9 mouse cellular contexts compared by ENCODE assay signal in the genomic region with DNA sequence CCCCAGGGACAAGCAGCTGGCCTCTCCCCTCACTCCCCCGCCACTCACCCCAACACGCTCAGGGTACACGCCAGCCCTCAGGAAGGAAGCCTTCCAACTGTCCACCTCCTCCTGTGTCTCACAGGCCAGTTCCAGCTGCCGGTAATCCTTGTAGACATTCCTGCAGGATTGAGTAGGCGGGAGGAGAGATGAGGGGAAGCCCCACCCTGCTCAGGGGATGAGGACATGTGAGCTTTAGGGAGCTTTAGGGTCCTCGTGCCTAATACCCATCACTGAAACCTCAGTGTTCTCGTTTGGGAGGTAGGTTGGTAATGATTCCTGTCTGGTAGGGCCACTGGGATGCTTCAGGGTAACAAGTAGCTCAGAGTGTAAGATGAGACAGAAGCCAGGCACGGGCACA. TPM values are rescaled to one million over a fixed set of nuclear protein-coding genes. Genes with fewer than 3 reads are reported as not detected.
DNase-seq lines count a peak whose midpoint lies in the region; ATAC-seq lines count a peak whose summit lies in the region.
"Had no signal": no experiment of that assay in that cellular context is flagged by ENCODE, and none has a peak within 500 bp of the region (broad histone marks: within the 10 kb centered on the region; RNA-seq: fewer than 3 reads in every experiment).

No protein-coding gene starts in this region.

- H3K9me3 ChIP-seq in kidney, embryonic 16.5 days (ENCODE audit: low read length), result no peaks in the 10 kb centered on the region
- H3K9me3 ChIP-seq in heart, embryonic 10.5 days, result no peaks in the 10 kb centered on the region
- H3K9me3 ChIP-seq: G1E had no signal

- H3K4me1 ChIP-seq in kidney, embryonic 16.5 days (ENCODE audit: insufficient read depth, low read length), result peaks cover 71% of the 10 kb centered on the region
- H3K4me1 ChIP-seq in heart, embryonic 10.5 days, result peaks cover 80% of the 10 kb centered on the region

- DNase-seq in kidney, postnatal 10 days, result no peak
- peak; percentile 59 for DNase-seq in embryo, embryonic 10 days (ENCODE audit: low spot score)
- no peak for DNase-seq in heart, embryonic 10.5 days (ENCODE audit: low spot score)
- peak; percentile 39 for DNase-seq in lung, postnatal 25 days (ENCODE audit: low spot score)
- DNase-seq in left cerebral cortex, adult 11 months (ENCODE audit: low spot score), result no peak
- no peak for DNase-seq in ovary, adult 18-20 months (ENCODE audit: low spot score)
- DNase-seq in spleen, postnatal 4 days (ENCODE audit: low spot score in 2 of 2), result no peak

- H3K27ac ChIP-seq in kidney, embryonic 16.5 days (ENCODE audit: low read length), result peak overlapping the region; percentile 56
- H3K27ac ChIP-seq in heart, embryonic 10.5 days, result peak overlapping the region; percentile 91

- no peak overlapping the region for H3K4me3 ChIP-seq in kidney, embryonic 16.5 days (ENCODE audit: low read length)
- H3K4me3 ChIP-seq in heart, embryonic 10.5 days, result peak overlapping the region; percentile 33

- 12% methylated on average over 8 of the region's 8 CpGs for WGBS in kidney, embryonic 16.5 days
- WGBS in heart, embryonic 10.5 days, result 10% methylated on average over 8 of the region's 8 CpGs

- H3K4me2 ChIP-seq in kidney, embryonic 16.5 days (replicated peaks; ENCODE audit: low read depth, low read length), result peak overlapping the region; percentile 18; the same call in 1 of the 2 replicates

- 0 out of 2 replicates have a peak overlapping the region, but pooled peaks have one; percentile 22 for H3K9ac ChIP-seq in kidney, embryonic 16.5 days (replicated peaks; ENCODE audit: low read length)

- H3K27me3 ChIP-seq in kidney, embryonic 16.5 days (ENCODE audit: insufficient read depth, low read length), result no peaks in the 10 kb centered on the region
- H3K27me3 ChIP-seq in heart, embryonic 10.5 days (ENCODE audit: insufficient read depth, poor library complexity, severe bottlenecking), result peaks cover 55% of the 10 kb centered on the region; the same call in 1 of the 2 replicates

- ATAC-seq in kidney, embryonic 16.5 days (ENCODE audit: low FRiP score, low TSS enrichment), result no peak

- no peaks in the 10 kb centered on the region for H3K36me3 ChIP-seq in kidney, embryonic 16.5 days (ENCODE audit: insufficient read depth, low read length)
- no peaks in the 10 kb centered on the region for H3K36me3 ChIP-seq in heart, embryonic 10.5 days
- H3K36me3 ChIP-seq: G1E had no signal

RNA-seq across cellular contexts. Expression of a gene that starts 27.9 kb away (rescaled TPM):
- 407 and 433 TPM in 2 replicates for polyA plus RNA-seq in kidney, embryonic 16.5 days (2015; fragmentation: Nextera tagmentation; extraction: Ambion mirVana)
- 318 and 348 TPM in 2 replicates for polyA plus RNA-seq in heart, embryonic 10.5 days (2016; fragmentation: Nextera tagmentation; extraction: Ambion mirVana)

RNA-seq across cellular contexts. Expression of a gene that starts 28.6 kb away (rescaled TPM):
- polyA plus RNA-seq in kidney, embryonic 16.5 days (2015; fragmentation: Nextera tagmentation; extraction: Ambion mirVana), result 26.6 and 28.0 TPM in 2 replicates
- polyA plus RNA-seq in heart, embryonic 10.5 days (2016; fragmentation: Nextera tagmentation; extraction: Ambion mirVana), result 22.0 and 27.2 TPM in 2 replicates

RNA-seq across cellular contexts. Expression of a gene that starts 36.4 kb away (rescaled TPM):
- polyA plus RNA-seq in kidney, embryonic 16.5 days (2015; fragmentation: Nextera tagmentation; extraction: Ambion mirVana), result 54.9 and 66.7 TPM in 2 replicates
- polyA plus RNA-seq in heart, embryonic 10.5 days (2016; fragmentation: Nextera tagmentation; extraction: Ambion mirVana), result 41.0 and 48.0 TPM in 2 replicates

RNA-seq across cellular contexts. Expression of a gene that starts 37.4 kb away (rescaled TPM):
- polyA plus RNA-seq in kidney, embryonic 16.5 days (2015; fragmentation: Nextera tagmentation; extraction: Ambion mirVana), result 5.4 TPM in 2 replicates
- 4.3 and 9.4 TPM in 2 replicates for polyA plus RNA-seq in heart, embryonic 10.5 days (2016; fragmentation: Nextera tagmentation; extraction: Ambion mirVana)

RNA-seq across cellular contexts. Expression of a gene that starts 55.8 kb away (rescaled TPM):
- 88.5 and 92.0 TPM in 2 replicates for polyA plus RNA-seq in kidney, embryonic 16.5 days (2015; fragmentation: Nextera tagmentation; extraction: Ambion mirVana)
- 63.1 and 65.8 TPM in 2 replicates for polyA plus RNA-seq in heart, embryonic 10.5 days (2016; fragmentation: Nextera tagmentation; extraction: Ambion mirVana)

Comparison
In these comparisons a context has a peak if more than half of its experiments do, and no peak if none do; other contexts are left out.
1. DNase-seq: peak in embryo, embryonic 10 days (single experiment) and lung, postnatal 25 days (single experiment); none in kidney, postnatal 10 days (single experiment), heart, embryonic 10.5 days (single experiment), left cerebral cortex, adult 11 months (single experiment), ovary, adult 18-20 months (single experiment) and spleen, postnatal 4 days (0 of 2).